Mouse (Mus musculus) G1E (cell line): ENCODE measurements around the gene Scn3a. TPM values are rescaled to one million over a fixed set of nuclear protein-coding genes. Genes with fewer than 3 reads are reported as not detected.

ENCODE experiments used
- ATAC-seq: 2 replicates; pipeline ENCODE4 v1.8.0; 2016; ENCODE audit warnings: mild to moderate bottlenecking; ENCODE audit not compliant: insufficient number of reproducible peaks, poor library complexity, low FRiP score, severe bottlenecking; ENCODE audit errors: extremely low read depth
- DNase-seq: peaks from one replicate; pipeline ENCODE4 v3.0.0; 2012; ENCODE audit warnings: low spot score
- H3K27me3 ChIP-seq: 2 replicates; pipeline ENCODE4 v1.6.1; 2012; ENCODE audit warnings: mild to moderate bottlenecking, low read length, inconsistent platforms; ENCODE audit not compliant: insufficient read depth
- H3K36me3 ChIP-seq: replicated peaks from 2 replicates; pipeline ENCODE3; 2012; ENCODE audit warnings: mild to moderate bottlenecking, inconsistent platforms
- H3K4me1 ChIP-seq: 2 replicates; pipeline ENCODE4 v1.6.1; 2012; ENCODE audit warnings: low read depth, low read length, inconsistent platforms, mixed read lengths; ENCODE audit not compliant: insufficient read depth
- H3K4me3 ChIP-seq: 2 replicates; pipeline ENCODE4 v1.5.1; 2012; ENCODE audit warnings: low read depth, mild to moderate bottlenecking, inconsistent platforms, low read length, moderate library complexity, mixed read lengths
- H3K9me3 ChIP-seq: replicated peaks from 2 replicates; pipeline ENCODE4 v1.6.1; 2012; ENCODE audit warnings: inconsistent platforms
- CTCF ChIP-seq: IDR thresholded peaks from 2 replicates; pipeline ENCODE4 v1.5.1; 2012; ENCODE audit warnings: low read depth, low read length, inconsistent platforms, mixed read lengths
- GATA1 ChIP-seq: IDR thresholded peaks from 2 replicates; pipeline ENCODE4 v1.6.1; 2012; ENCODE audit warnings: borderline replicate concordance, low read length, inconsistent platforms, mixed read lengths
- GATA2 ChIP-seq: IDR thresholded peaks from 2 replicates; pipeline ENCODE4 v1.6.1; 2012; ENCODE audit warnings: low read depth, low read length, inconsistent platforms, borderline replicate concordance
- POLR2AphosphoS5 ChIP-seq: IDR thresholded peaks from 2 replicates; pipeline ENCODE4 v1.6.1; 2012; ENCODE audit warnings: low read depth, low read length, inconsistent platforms; ENCODE audit not compliant: insufficient replicate concordance
- TAL1 ChIP-seq: conservative IDR thresholded peaks from 2 replicates; pipeline ENCODE4 v1.6.1; 2012; ENCODE audit warnings: low read depth, low read length, inconsistent platforms, mixed read lengths
- polyA plus RNA-seq: library from polyadenylated mRNA; stranded (reverse); fragments of >175 nt; gene quantifications from 2 replicates; pipeline ENCODE4 v1.2.3, GENCODE M21; 2012
- total RNA-seq, 2 experiments: library from RNA; stranded (forward) in 1 of 2; stranded (reverse) in 1 of 2; fragments of 200-1000 nt in 1 of 2; fragments of >200 nt in 1 of 2; fragmentation: Nextera tagmentation in 1 of 2; gene quantifications; 2 replicates each; pipeline ENCODE4 v1.2.3; 2014 to 2017

The Scn3a gene
- total and polyA plus RNA-seq, 3 experiments = 0.11 TPM; not detected in 2

- Histone ChIP-seq H3K36me3 (no peaks in the 10 kb centered on the region), H3K4me1 (no peaks in the 10 kb centered on the region), H3K9me3 (peaks cover 25% of the 10 kb centered on the region), H3K4me3 (no peak overlapping the region), H3K27me3 (no peaks in the 10 kb centered on the region)
- DNase-seq = no peak
- ATAC-seq = no peak
- TF ChIP-seq GATA2 = no peak
- TF ChIP-seq GATA1 = no peak
- no peak for TF ChIP-seq POLR2AphosphoS5
- no peak for TF ChIP-seq CTCF
- TF ChIP-seq TAL1 = no peak
These were observed 18.8 kb downstream of the Scn3a start for GRCm38 (mm10) chr2:65548665-65549064.

- ATAC-seq (no peak), DNase-seq (no peak)
- H3K4me1 ChIP-seq = no peaks in the 10 kb centered on the region
- TF ChIP-seq TAL1 (no peak), POLR2AphosphoS5 (no peak), CTCF (no peak), GATA1 (no peak), GATA2 (no peak)
- H3K4me3 ChIP-seq = no peak overlapping the region
- no peaks in the 10 kb centered on the region for H3K27me3 ChIP-seq
- peaks cover 27% of the 10 kb centered on the region for H3K9me3 ChIP-seq
- no peaks in the 10 kb centered on the region for H3K36me3 ChIP-seq
These were observed 20.1 kb downstream of the Scn3a start for GRCm38 (mm10) chr2:65547341-65547740.

- TF ChIP-seq TAL1 (no peak), CTCF (no peak), POLR2AphosphoS5 (no peak), GATA2 (no peak), GATA1 (no peak)
- DNase-seq = no peak
- no peaks in the 10 kb centered on the region for H3K36me3 ChIP-seq
- ATAC-seq = no peak
- peaks cover 29% of the 10 kb centered on the region for H3K9me3 ChIP-seq
- H3K4me1 ChIP-seq = no peaks in the 10 kb centered on the region
- H3K4me3 ChIP-seq = no peak overlapping the region
- H3K27me3 ChIP-seq = no peaks in the 10 kb centered on the region
These were observed 24.4 kb downstream of the Scn3a start for GRCm38 (mm10) chr2:65542906-65543592.

GRCm38 (mm10) chr2:65541781-65542180 is 25.6 kb downstream of the Scn3a start:
- no peaks in the 10 kb centered on the region for H3K36me3 ChIP-seq
- no peaks in the 10 kb centered on the region for H3K4me1 ChIP-seq
- no peaks in the 10 kb centered on the region for H3K27me3 ChIP-seq
- H3K9me3 ChIP-seq = peaks cover 27% of the 10 kb centered on the region
- TF ChIP-seq GATA2 = no peak
- TF ChIP-seq GATA1 = no peak
- no peak for TF ChIP-seq CTCF
- TF ChIP-seq TAL1 = no peak
- TF ChIP-seq POLR2AphosphoS5 = no peak
- H3K4me3 ChIP-seq = no peak overlapping the region
- ATAC-seq = no peak
- no peak for DNase-seq

GRCm38 (mm10) chr2:65538436-65538835 is 29.0 kb downstream of the Scn3a start:
- Histone ChIP-seq H3K36me3 (no peaks in the 10 kb centered on the region), H3K4me1 (no peaks in the 10 kb centered on the region), H3K9me3 (peaks cover 18% of the 10 kb centered on the region), H3K4me3 (no peak overlapping the region), H3K27me3 (no peaks in the 10 kb centered on the region)
- DNase-seq (no peak), ATAC-seq (no peak)
- TF ChIP-seq CTCF (no peak), GATA1 (no peak), GATA2 (no peak), TAL1 (no peak), POLR2AphosphoS5 (no peak)

- Histone ChIP-seq H3K9me3 (peaks cover 4% of the 10 kb centered on the region), H3K36me3 (no peaks in the 10 kb centered on the region), H3K27me3 (no peaks in the 10 kb centered on the region), H3K4me3 (no peak overlapping the region), H3K4me1 (no peaks in the 10 kb centered on the region)
- TF ChIP-seq POLR2AphosphoS5 (no peak), CTCF (no peak), GATA2 (no peak)
- ATAC-seq = no peak
- DNase-seq = no peak
These were observed 35.1 kb downstream of the Scn3a start for GRCm38 (mm10) chr2:65532127-65532854.
